Mouse (Mus musculus) liver, adult (tissue): ENCODE measurements around the gene Slx1b.

Experiments used
- GATA4 ChIP-seq: IDR thresholded peaks from 2 replicates; pipeline ENCODE4 v1.6.1; 2014; ENCODE audit warnings: mild to moderate bottlenecking, low read length; ENCODE audit not compliant: insufficient replicate concordance

Slx1b gene

GRCm38 (mm10) chr7:126653991-126654390 is 41.6 kb downstream of the Slx1b start:
- TF ChIP-seq GATA4 = no peak

GRCm38 (mm10) chr7:126650852-126651251 is 44.7 kb downstream of the Slx1b start:
- no peak for TF ChIP-seq GATA4

DNA sequence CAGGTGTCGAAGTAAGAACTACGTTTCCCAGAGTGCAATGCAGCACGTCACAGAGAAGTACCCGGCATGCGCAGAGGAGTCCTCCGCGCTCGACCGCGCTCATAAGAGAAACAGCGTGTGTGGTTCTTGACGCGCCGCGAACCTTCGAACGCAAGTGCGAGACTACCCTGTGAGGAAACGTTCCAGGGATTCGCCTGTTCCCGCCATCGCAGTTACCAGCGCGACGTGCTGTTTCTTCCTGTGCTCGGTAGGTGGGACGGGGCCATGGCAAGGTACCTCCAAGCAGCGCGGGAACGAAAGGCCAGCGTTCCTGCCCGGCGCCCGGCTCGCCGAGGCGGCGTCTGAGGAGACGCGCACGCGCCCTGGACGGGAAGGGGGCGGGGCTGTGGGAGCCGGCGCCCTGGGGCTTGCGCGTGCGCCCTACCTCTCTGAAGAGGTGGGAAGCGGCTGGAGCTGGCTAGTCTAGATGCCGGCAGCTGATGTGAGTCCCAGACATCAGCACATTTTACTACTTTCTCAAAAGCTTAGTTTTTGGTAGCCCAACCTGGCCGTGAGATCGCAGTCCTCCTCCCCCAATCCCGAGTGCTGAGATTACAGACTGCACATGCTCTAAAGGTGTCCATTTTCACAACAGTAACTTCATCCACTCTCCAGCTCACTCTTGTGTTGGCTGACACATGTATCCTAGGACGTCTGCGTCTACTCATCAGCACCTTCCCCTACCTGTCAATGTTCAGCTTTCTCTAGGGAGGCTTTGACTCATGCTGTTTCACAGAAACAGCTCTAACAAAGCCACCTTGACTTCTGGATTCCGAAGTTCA is 46.1 kb downstream of the Slx1b start, which contains the start of gene Sgf29:
TSS of gene Sgf29 (plus strand) at position 79 of the 821 bp plus-strand sequence.
- TF ChIP-seq GATA4 = no peak

- TF ChIP-seq GATA4 = no peak
These were observed 47.1 kb downstream of the Slx1b start for GRCm38 (mm10) chr7:126648486-126648885.

DNA sequence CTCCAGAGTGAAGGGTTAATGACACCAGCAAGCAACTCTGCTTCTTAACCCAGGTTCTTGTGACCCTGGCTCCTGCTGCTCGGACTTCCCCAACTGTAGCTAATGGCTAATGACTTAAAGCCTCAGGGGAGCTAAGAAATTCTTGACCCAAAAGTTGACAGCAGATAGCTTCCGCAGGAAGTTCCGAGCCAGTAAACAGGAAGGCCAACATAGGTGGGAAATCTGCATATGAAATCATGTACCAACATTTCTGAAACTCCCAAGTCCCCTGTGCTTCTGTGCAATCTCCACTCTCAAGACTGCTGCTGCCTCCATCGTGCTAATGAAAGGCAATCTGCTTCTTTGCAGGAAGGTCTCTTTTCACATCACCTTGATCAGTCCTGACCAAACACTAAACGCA is 49.9 kb downstream of the Slx1b start:
- no peak for TF ChIP-seq GATA4

GRCm38 (mm10) chr7:126644914-126645313 is 50.7 kb downstream of the Slx1b start:
- no peak for TF ChIP-seq GATA4

- TF ChIP-seq GATA4 = no peak
These were observed 51.2 kb downstream of the Slx1b start for GRCm38 (mm10) chr7:126644345-126644744.

DNA sequence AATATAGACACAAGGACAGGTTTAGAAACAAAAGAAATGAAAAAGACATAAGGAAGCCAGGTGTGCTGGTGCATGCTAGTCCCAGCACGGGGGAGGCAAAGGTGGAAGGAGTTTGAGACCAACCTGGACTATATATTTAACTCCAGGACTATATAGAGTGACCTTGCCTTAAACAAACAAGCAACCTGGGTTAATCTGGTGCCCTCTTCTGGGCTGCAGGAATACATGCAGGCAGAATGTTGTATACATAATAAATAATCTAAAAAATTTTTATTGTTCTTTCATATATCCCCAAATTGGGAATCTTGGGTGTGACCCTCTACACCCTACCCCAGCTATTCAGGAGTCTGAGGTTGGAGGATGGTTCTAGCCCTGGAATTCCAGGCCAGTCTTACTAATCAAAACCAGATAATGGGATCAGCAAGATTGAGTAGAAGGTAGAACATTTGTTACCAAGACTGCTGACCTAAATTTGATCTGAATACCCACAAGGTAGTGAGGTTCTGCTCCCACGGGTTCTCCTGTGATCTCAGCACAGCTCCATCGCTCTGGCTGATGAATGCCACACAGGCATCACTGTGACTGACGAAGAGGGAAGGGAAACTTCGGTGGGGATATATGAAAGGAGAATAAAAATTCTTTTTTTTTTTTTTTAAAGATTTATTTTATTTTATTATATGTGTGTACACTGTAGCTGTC is 52.9 kb downstream of the Slx1b start:
- TF ChIP-seq GATA4 = no peak
